Mouse (Mus musculus) cerebellum, adult 11 months (tissue): ENCODE measurements around the gene Picalm.

Source experiments
- DNase-seq: peaks from one replicate; pipeline ENCODE4 v3.0.0; 2022

Picalm gene

DNA sequence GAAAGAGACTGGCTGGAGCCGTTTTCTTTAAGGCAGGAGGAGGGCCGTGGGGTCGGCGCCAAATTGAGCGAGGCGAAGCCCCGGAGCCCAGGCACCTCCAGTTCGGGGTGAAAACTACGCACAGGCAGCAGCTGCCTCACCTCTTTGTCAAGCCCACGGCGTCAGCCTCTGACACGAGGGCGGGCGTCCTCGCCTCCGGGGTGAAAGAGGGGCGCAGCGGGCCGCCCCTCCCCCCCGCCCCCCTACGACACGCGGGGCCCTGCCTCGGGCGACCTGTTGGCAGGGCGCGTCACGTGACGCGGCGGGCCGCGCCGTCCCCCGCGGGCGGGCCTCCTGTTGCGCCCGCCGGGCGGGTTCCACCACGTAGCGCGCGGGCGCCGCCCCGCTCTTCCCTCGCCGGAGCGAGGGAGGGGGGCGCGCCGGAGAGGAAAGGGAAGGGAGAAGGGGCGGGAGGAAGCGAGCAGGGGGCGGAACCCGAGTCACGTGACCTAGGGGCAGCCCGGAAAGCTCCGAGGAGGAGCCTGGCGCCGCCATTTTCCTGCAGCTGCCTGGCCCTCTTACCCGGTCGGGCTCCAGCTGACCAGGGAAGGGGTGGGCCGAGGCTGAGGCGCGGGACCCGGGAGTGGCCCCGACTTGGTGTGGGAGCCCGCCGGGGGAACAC, at the start of gene Picalm:
TSS of gene Picalm (plus strand) at position 482 of the 661 bp plus-strand sequence.
- DNase-seq = peak; percentile 97

DNA sequence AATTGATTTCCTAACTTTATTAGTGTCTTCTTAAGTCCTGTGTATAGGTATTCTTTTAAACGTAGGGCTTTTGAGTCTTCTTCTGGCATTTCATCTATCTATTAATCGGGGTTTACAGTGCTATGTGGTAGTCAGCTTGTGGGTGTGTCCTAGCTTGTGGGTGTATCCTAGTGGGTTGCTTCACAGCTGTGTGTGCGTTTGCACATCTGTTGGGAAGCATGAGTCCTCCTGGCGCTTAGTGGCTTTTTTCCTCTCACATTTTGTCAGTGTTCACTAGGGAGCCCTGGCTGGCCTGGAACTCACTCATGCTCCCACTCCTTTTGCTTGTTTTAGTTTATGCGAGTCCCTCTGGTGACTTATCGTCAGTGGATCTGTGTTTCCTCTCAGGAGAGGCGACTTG, 46.2 kb upstream of the Picalm start:
- no peak for DNase-seq

DNA sequence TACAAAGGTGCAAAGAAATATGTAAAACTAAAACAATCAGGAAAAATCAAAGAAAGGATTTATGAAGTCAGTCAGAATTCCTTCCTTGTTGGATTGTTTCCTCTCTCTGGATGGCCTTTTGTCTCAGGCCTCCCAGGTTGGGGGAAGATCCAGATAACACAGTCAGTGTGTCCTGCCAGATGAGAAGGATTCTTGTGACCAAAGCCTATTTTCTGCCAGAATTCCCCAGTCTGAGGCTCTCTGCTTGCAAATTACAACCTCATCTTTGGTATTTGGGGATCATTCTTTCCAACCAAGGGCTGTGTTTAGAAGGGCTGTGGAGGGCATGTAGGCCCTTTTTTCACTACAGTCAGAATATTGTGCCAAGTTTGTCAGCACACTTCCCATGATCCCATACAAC, 45.5 kb upstream of the Picalm start:
- no peak for DNase-seq

DNA sequence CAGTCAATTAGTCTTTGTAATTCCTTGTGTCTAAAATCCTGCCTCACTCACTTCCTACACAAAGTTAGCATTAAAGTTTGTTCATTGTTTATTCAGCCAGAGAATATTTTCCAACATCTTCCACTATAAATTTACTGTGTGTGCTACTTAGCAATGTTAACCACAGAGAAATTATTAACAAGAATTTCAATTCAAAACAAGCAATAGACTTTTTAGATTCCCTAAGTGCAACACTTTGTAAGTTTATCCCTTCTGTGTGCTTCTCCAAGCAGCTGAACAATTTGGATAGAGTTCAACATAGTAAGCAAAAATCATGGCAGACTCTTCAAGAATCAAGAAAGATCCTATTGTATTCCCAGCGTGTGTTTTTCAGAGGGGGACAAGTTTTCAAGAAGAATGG, 44.3 kb upstream of the Picalm start:
- no peak for DNase-seq

- no peak for DNase-seq
Observed at GRCm38 (mm10) chr7:90086821-90087220, 43.2 kb upstream of the Picalm start.

GRCm38 (mm10) chr7:90090996-90091395, 39.0 kb upstream of the Picalm start:
- DNase-seq = no peak

GRCm38 (mm10) chr7:90091756-90092155, 38.3 kb upstream of the Picalm start:
- DNase-seq = no peak

GRCm38 (mm10) chr7:90092452-90093450, 37.3 kb upstream of the Picalm start:
- no peak for DNase-seq

- DNase-seq = no peak
Observed at GRCm38 (mm10) chr7:90095097-90095496, 34.9 kb upstream of the Picalm start.

DNA sequence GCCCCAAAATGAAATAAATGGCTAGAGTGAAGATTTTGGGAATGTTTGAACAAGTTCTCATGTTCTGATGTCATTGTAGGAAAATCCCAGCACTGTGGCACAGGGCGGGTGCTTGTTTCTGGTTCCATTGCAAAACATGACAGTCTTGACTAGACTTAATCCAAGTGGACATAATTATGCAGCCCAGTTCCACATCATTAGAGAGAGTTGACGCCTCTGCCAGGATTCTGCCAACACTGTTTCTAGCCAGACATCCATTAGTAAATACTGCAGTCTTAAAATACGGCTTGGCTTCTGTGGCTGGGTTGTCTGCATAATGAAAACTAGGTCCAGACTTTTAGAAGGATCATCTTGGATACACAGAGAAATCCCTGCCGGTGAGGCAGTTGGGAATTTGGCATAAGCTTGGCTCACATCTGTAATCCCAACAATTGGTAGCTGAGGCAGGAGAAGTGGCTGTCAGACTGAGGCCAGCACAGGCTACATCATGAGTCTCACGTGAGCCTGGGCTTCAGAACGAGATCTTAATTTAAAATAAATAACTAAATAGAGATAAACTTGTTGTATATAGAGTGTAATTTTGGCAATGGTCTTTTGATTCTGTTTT, 34.1 kb upstream of the Picalm start:
- no peak for DNase-seq

- no peak for DNase-seq
Observed at GRCm38 (mm10) chr7:90096609-90097008, 33.4 kb upstream of the Picalm start.

- no peak for DNase-seq
Observed at GRCm38 (mm10) chr7:90098253-90098652, 31.8 kb upstream of the Picalm start.

- no peak for DNase-seq
Observed at GRCm38 (mm10) chr7:90099248-90099647, 30.8 kb upstream of the Picalm start.

DNA sequence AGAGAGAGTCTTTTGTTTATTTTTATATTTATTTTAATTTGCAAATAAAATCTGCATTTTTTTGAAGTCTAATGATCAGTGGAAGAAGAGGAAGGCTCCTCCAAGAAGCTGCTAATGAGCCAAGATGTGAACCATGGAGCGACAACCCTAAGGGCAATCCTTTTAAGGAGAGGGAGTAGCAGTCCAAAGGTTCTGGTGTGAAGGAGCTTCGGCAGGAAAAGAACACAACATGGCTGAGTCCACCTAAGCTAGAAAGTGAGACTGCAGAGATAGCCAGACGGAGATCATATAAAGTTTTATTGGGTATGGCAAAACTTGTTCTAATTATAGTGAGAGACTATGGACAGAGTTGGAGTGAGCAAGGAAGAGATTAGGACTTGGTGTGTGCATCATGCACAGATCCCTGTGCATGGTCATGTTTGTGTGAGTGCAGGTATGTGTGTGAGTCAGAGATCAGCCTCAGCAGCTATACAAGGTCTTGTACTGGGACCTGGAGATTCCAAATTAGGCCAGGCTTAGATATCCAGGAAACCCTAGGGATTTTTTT, 29.3 kb upstream of the Picalm start:
- no peak for DNase-seq

GRCm38 (mm10) chr7:90116100-90116499, 13.9 kb upstream of the Picalm start:
- no peak for DNase-seq

DNA sequence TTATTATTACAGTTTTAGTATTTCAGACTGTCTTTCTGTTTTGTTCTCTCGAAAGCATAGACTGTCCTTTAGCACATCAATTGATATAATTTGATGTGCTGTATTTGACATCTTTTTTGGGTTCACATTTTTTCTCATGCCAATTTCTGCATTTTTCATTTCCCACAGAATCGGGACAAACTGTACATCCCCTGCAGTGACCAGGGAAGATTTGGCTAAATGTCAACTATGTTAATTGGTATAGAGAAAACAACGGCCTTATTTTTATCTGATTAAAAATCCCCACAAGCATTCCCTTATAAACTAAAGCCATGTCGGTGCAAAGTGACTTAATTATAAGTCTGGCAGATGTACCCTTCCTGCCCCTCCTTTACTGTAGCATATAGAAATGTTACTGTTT, 9.9 kb upstream of the Picalm start:
- no peak for DNase-seq

DNA sequence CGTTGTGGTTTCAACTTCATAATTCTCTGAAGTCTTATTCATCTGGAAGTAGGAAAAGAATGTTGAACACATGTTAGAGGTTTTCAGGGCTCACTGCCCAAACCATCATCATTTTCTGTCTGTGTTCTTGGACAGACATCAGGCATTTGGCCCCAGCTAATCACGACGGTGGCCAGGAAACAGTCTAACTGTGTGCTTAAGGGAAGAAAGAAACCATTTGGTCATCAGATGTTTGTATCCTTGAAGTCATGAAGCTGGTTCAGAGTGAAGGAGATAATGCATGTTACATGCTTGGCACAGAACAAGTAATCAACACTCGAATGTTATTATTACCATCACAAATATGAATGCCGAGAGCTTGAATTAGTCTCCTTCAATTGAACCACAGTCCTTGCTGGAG, 5.0 kb upstream of the Picalm start:
- no peak for DNase-seq

GRCm38 (mm10) chr7:90128631-90129200, 1.3 kb upstream of the Picalm start:
- no peak for DNase-seq

DNA sequence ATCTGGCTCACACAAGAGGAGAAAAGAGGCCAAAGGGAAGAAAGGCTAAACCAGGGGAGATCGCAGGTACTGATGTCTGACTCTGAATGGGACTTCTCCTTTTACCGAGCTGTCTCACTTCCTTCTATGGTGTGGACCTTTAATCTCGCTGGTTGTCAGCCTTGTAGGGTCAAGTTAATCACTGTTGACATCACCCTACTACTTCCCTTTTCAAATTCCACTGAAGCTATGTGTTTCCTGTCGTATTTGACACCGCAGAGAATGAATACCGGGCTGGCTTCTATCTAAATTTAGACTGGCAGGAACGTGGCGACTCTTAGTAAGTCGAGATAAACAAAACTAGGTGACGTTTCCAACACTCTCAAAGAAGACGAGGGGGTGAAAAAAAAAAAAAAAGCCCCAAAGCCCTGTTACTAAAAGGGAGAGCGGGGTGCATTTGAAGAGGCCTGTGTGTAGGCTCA, 712 bp upstream of the Picalm start:
- peak; percentile 33 for DNase-seq

GRCm38 (mm10) chr7:90130501-90131375, 725 bp downstream of the Picalm start:
- no peak for DNase-seq

DNA sequence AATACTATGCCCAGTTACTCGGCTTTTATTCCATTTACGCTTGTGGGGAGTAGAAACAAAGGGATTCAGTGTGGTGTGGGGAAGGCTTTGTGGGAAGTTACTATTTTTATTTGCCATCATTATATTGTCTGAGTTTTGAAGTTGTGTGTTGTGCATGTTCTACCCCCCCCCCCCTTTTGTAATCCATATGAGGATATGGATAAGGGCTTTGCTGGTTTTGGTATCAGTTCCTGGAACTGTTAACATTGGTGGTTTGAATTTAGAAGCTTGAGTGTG, 1.3 kb downstream of the Picalm start:
- no peak for DNase-seq

- no peak for DNase-seq
Observed at GRCm38 (mm10) chr7:90131831-90132241, 1.8 kb downstream of the Picalm start.
